Mouse (Mus musculus) hematopoietic stem cell, adult 5-6 weeks (primary cell): ENCODE data around the gene Elmsan1. TPM values are rescaled to one million over a fixed set of nuclear protein-coding genes. Genes with fewer than 3 reads are reported as not detected.

ENCODE experiments used
- ATAC-seq, 2 experiments: fragments of 125-278 bp in 1 of 2; replicated peaks in 1 of 2; 2 replicates each; pipeline ENCODE4 v1.8.0; 2016 to 2017; ENCODE audit warnings: inconsistent platforms in 2 of 2, mild to moderate bottlenecking in 2 of 2, moderate number of reproducible peaks in 2 of 2, low read depth in 1 of 2, moderate TSS enrichment in 1 of 2; ENCODE audit not compliant: low FRiP score in 2 of 2, poor library complexity in 2 of 2, severe bottlenecking in 2 of 2, insufficient read depth in 1 of 2, low TSS enrichment in 1 of 2
- total RNA-seq: library from RNA; stranded (forward); fragments of 172-1452, 232-1000 nt; gene quantifications from 2 replicates; pipeline ENCODE4 v1.2.3, GENCODE M21; 2017

Elmsan1 gene
- total RNA-seq, 1 experiment from 2014 or later: 19.9 TPM

GRCm38 (mm10) chr12:84147954-84148621, 70.6 kb downstream of the Elmsan1 start, which contains the start of gene Pnma1:
Pnma1 (minus strand) TSS chr12:84148489.
- peak; percentile 61 to 71 for ATAC-seq

- no peak for ATAC-seq
These were observed 76.2 kb downstream of the Elmsan1 start for GRCm38 (mm10) chr12:84142281-84143050.

- ATAC-seq: no peak
These were observed 77.4 kb downstream of the Elmsan1 start for GRCm38 (mm10) chr12:84141271-84141670.

- no peak for ATAC-seq
These were observed 78.5 kb downstream of the Elmsan1 start for GRCm38 (mm10) chr12:84140135-84140534.

GRCm38 (mm10) chr12:84137131-84137530, 81.5 kb downstream of the Elmsan1 start:
- ATAC-seq: no peak

GRCm38 (mm10) chr12:84132265-84132664, 86.4 kb downstream of the Elmsan1 start:
- no peak for ATAC-seq

GRCm38 (mm10) chr12:84129931-84130330, 88.8 kb downstream of the Elmsan1 start:
- ATAC-seq: no peak

GRCm38 (mm10) chr12:84128576-84128975, 90.1 kb downstream of the Elmsan1 start:
- no peak for ATAC-seq

- ATAC-seq: no peak
These were observed 91.8 kb downstream of the Elmsan1 start for GRCm38 (mm10) chr12:84126899-84127298.

GRCm38 (mm10) chr12:84125892-84126291, 92.8 kb downstream of the Elmsan1 start:
- ATAC-seq: no peak

- ATAC-seq: no peak
These were observed 99.1 kb downstream of the Elmsan1 start for GRCm38 (mm10) chr12:84119584-84119983.

- peak; percentile 83 to 97 for ATAC-seq
These were observed 104.3 kb downstream of the Elmsan1 start, which contains the start of gene Dnal1 for GRCm38 (mm10) chr12:84114153-84114994. Dnal1 (plus strand) TSS chr12:84114366.

GRCm38 (mm10) chr12:84113676-84114075, 105.0 kb downstream of the Elmsan1 start:
- no peak for ATAC-seq

- no peak for ATAC-seq
These were observed 107.9 kb downstream of the Elmsan1 start for GRCm38 (mm10) chr12:84110814-84111213.

- ATAC-seq: no peak
These were observed 108.8 kb downstream of the Elmsan1 start for GRCm38 (mm10) chr12:84109924-84110323.

- ATAC-seq: no peak
These were observed 111.0 kb downstream of the Elmsan1 start for GRCm38 (mm10) chr12:84107692-84108091.

- no peak for ATAC-seq
These were observed 111.7 kb downstream of the Elmsan1 start for GRCm38 (mm10) chr12:84107012-84107411.

- ATAC-seq: no peak
These were observed 117.2 kb downstream of the Elmsan1 start for GRCm38 (mm10) chr12:84101493-84101845.
